Mouse (Mus musculus): ENCODE data around the gene Eral1. TPM values are rescaled to one million over a fixed set of nuclear protein-coding genes. Genes with fewer than 3 reads are reported as not detected.

The Eral1 gene
- polyA plus RNA-seq, 2 experiments: 34.4 to 35.8 TPM

DNA sequence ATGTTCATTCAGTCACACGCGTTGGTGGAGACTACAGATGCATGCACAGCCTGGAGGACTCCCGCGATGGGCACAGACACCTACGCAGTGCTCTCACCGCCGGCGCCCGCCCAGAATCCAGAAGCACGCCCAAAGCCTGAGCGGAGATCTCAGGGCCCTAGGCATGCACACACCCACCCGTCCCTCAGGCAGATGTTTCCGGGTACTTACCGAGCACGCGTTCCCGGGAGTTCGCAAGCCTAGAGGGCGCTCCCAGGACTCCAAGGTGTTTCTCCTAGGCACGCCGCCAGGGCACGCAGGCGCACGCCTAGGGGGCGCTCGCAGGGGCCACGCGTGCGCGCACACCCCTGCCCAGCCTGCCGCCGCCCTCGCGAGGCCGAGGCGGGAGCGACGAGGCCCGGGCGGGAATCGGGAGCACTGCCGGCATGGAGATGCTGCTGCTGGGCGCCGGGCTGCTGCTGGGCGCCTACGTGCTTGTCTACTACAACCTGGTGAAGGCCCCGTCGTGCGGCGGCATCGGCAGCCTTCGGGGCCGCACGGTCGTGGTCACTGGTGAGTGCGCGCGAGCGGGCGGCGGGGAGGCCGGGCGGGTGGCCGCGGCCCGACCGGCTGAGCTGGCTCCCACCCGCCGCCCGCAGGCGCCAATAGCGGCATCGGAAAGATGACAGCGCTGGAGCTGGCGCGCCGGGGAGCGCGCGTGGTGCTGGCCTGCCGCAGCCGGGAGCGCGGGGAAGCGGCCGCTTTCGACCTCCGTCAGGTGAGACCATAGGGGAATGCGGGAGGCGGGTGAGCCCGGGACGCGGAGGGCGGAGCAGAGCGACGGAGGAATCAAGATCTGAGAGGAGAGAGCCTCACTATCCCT is 48.0 kb downstream of the Eral1 start, which contains the start of gene Dhrs13:
TSS of gene Dhrs13 (plus strand) at position 334 of the 862 bp plus-strand sequence.
- peak within 1 kb of the TSS; percentile 72 for H3K4me2 ChIP-seq (replicated peaks; ENCODE audit: low read depth, low read length, severe bottlenecking)
- 0 out of 2 replicates have a peak, but pooled peaks have one; percentile 64 for TF ChIP-seq POLR2A (IDR thresholded peaks at IDR 0.05; ENCODE audit: borderline replicate concordance, extremely low read depth, insufficient read depth, insufficient read length)
- H3K9ac ChIP-seq (ENCODE audit: low read depth, low read length, severe bottlenecking): peak within 1 kb of the TSS; percentile 81
- H3K36me3 ChIP-seq (ENCODE audit: control insufficient read depth, insufficient read depth, low read length): peaks cover 46% of the 10 kb centered on the region
- peak; percentile 91 for ATAC-seq (ENCODE audit: low FRiP score, low read depth)
- H3K4me3 ChIP-seq (replicated peaks; ENCODE audit: low read length): peak within 1 kb of the TSS; percentile 68
- peak; percentile 82 for DNase-seq (ENCODE audit: low spot score)
- no peaks in the 10 kb centered on the region for H3K27me3 ChIP-seq (ENCODE audit: control insufficient read depth, insufficient read depth, low read length)
- peaks cover 9% of the 10 kb centered on the region for H3K4me1 ChIP-seq (ENCODE audit: control insufficient read depth, insufficient read depth, low read length)
- no peaks in the 10 kb centered on the region for H3K9me3 ChIP-seq (ENCODE audit: control insufficient read depth, low read length)
- peak within 1 kb of the TSS; percentile 87 for H3K27ac ChIP-seq (replicated peaks; ENCODE audit: low read depth, low read length)
- WGBS: under 1% methylated on average over 69 of the region's 96 CpGs

- Histone ChIP-seq H3K4me1 (ENCODE audit: control insufficient read depth, insufficient read depth, low read length) (peaks cover 9% of the 10 kb centered on the region), H3K27me3 (ENCODE audit: control insufficient read depth, insufficient read depth, low read length) (no peaks in the 10 kb centered on the region), H3K9ac (ENCODE audit: low read depth, low read length, severe bottlenecking) (no peak overlapping the region), H3K9me3 (ENCODE audit: control insufficient read depth, low read length) (no peaks in the 10 kb centered on the region), H3K27ac (replicated peaks; ENCODE audit: low read depth, low read length) (peak overlapping the region; percentile 26; the same call in 1 of the 2 replicates), H3K4me2 (replicated peaks; ENCODE audit: low read depth, low read length, severe bottlenecking) (peak overlapping the region; percentile 72), H3K4me3 (replicated peaks; ENCODE audit: low read length) (peak overlapping the region; percentile 68), H3K36me3 (ENCODE audit: control insufficient read depth, insufficient read depth, low read length) (peaks cover 54% of the 10 kb centered on the region)
- ATAC-seq (ENCODE audit: low FRiP score, low read depth) (no peak), DNase-seq (ENCODE audit: low spot score) (no peak)
- WGBS: 38% methylated on average over 6 of the region's 6 CpGs
- no peak for TF ChIP-seq POLR2A (IDR thresholded peaks at IDR 0.05; ENCODE audit: borderline replicate concordance, extremely low read depth, insufficient read depth, insufficient read length)
Measured at GRCm38 (mm10) chr11:78031389-78031788, 48.8 kb downstream of the Eral1 start.

DNA sequence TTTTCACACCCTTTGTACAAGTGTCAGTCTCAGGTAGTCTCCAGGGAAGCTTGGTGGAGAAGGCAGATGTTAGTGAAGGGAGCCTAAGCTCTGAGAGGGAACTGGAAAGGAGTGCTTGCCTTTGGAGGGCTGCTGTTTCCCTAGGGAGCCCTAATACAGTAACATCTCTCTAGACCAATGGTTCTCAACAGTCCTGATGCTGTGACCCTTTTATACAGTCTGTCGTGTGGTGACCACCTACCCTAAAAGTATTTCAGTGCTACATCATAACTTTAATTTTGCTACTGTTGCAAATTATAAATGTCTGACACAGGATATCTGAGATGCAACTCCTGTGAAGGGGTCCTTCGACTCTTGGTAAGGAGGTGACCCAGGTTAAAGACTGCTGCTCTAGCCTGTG is 49.6 kb downstream of the Eral1 start:
- Histone ChIP-seq H3K27ac (replicated peaks; ENCODE audit: low read depth, low read length) (no peak overlapping the region), H3K4me3 (replicated peaks; ENCODE audit: low read length) (no peak overlapping the region), H3K4me1 (ENCODE audit: control insufficient read depth, insufficient read depth, low read length) (peaks cover 9% of the 10 kb centered on the region), H3K9ac (ENCODE audit: low read depth, low read length, severe bottlenecking) (no peak overlapping the region), H3K36me3 (ENCODE audit: control insufficient read depth, insufficient read depth, low read length) (peaks cover 60% of the 10 kb centered on the region), H3K9me3 (ENCODE audit: control insufficient read depth, low read length) (no peaks in the 10 kb centered on the region), H3K27me3 (ENCODE audit: control insufficient read depth, insufficient read depth, low read length) (no peaks in the 10 kb centered on the region), H3K4me2 (replicated peaks; ENCODE audit: low read depth, low read length, severe bottlenecking) (no peak overlapping the region)
- WGBS: 61% methylated on average over 2 of the region's 2 CpGs
- no peak for DNase-seq (ENCODE audit: low spot score)
- ATAC-seq (ENCODE audit: low FRiP score, low read depth): no peak
- no peak for TF ChIP-seq POLR2A (IDR thresholded peaks at IDR 0.05; ENCODE audit: borderline replicate concordance, extremely low read depth, insufficient read depth, insufficient read length)

DNA sequence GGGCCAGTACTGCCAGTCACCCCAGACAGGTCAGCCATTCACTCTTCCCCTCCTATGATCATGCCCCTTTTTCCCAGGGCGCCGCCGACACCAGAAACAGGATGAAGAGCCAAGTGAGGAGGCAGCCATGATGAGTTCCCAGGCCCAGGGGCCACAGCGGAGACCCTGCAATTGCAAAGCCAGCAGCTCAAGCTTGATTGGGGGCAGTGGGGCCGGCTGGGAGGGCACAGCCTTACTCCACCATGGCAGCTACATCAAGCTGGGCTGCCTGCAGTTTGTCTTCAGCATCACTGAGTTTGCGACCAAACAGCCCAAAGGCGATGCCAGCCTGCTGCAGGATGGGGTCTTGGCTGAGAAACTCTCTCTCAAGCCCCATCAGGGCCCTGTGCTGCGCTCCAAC is 50.9 kb downstream of the Eral1 start:
- ATAC-seq (ENCODE audit: low FRiP score, low read depth) (no peak), DNase-seq (ENCODE audit: low spot score) (no peak)
- TF ChIP-seq POLR2A (IDR thresholded peaks at IDR 0.05; ENCODE audit: borderline replicate concordance, extremely low read depth, insufficient read depth, insufficient read length): no peak
- H3K4me2 ChIP-seq (replicated peaks; ENCODE audit: low read depth, low read length, severe bottlenecking): no peak overlapping the region
- H3K4me1 ChIP-seq (ENCODE audit: control insufficient read depth, insufficient read depth, low read length): peaks cover 9% of the 10 kb centered on the region
- WGBS: 83% methylated on average over 8 of the region's 8 CpGs
- H3K4me3 ChIP-seq (replicated peaks; ENCODE audit: low read length): no peak overlapping the region
- H3K9ac ChIP-seq (ENCODE audit: low read depth, low read length, severe bottlenecking): no peak overlapping the region
- H3K9me3 ChIP-seq (ENCODE audit: control insufficient read depth, low read length): no peaks in the 10 kb centered on the region
- H3K27me3 ChIP-seq (ENCODE audit: control insufficient read depth, insufficient read depth, low read length): no peaks in the 10 kb centered on the region
- peaks cover 65% of the 10 kb centered on the region for H3K36me3 ChIP-seq (ENCODE audit: control insufficient read depth, insufficient read depth, low read length)
- no peak overlapping the region for H3K27ac ChIP-seq (replicated peaks; ENCODE audit: low read depth, low read length)

DNA sequence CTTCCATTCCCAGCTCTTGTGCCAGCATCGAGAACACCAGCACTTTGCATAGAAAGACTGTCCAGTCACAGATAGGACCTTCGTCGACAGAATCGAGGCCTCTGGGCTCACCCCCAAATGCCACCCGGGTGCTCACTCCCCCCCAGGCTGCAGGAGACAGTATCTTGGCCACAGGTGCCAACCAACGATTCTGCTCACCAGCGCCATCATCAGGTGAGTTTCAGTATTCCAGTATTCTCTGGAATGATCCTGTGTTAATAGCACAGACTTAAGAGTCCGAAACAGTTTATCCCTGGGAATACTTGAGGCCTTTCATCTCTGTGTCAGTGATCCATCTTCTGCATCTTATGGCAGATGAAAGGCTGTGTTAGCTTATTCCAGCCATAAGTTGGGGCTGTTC is 56.6 kb downstream of the Eral1 start:
- H3K9ac ChIP-seq (ENCODE audit: low read depth, low read length, severe bottlenecking): no peak overlapping the region
- no peak overlapping the region for H3K27ac ChIP-seq (replicated peaks; ENCODE audit: low read depth, low read length)
- H3K36me3 ChIP-seq (ENCODE audit: control insufficient read depth, insufficient read depth, low read length): peaks cover 87% of the 10 kb centered on the region
- no peak for TF ChIP-seq POLR2A (IDR thresholded peaks at IDR 0.05; ENCODE audit: borderline replicate concordance, extremely low read depth, insufficient read depth, insufficient read length)
- no peak overlapping the region for H3K4me3 ChIP-seq (replicated peaks; ENCODE audit: low read length)
- DNase-seq (ENCODE audit: low spot score) (peak; percentile 13), ATAC-seq (ENCODE audit: low FRiP score, low read depth) (no peak)
- no peaks in the 10 kb centered on the region for H3K27me3 ChIP-seq (ENCODE audit: control insufficient read depth, insufficient read depth, low read length)
- H3K4me1 ChIP-seq (ENCODE audit: control insufficient read depth, insufficient read depth, low read length): no peaks in the 10 kb centered on the region
- H3K4me2 ChIP-seq (replicated peaks; ENCODE audit: low read depth, low read length, severe bottlenecking): no peak overlapping the region
- 87% methylated on average over 8 of the region's 8 CpGs for WGBS
- H3K9me3 ChIP-seq (ENCODE audit: control insufficient read depth, low read length): no peaks in the 10 kb centered on the region

MicroRNAs within 50 kb of the gene (microRNA counts, 519-probe panel; counts per million panel counts)
- microRNA mmu-miR-144: 3,931 counts per million, percentile 80 among the panel's probes with 10 or more counts
- microRNA mmu-miR-451: 3,516 counts per million, percentile 70 among the panel's probes with 10 or more counts

Small RNA genes lying within 50 kb of the gene (microRNA-seq; reads per million reads assigned to microRNA genes)
- gene Mir144 (84.2 reads per million, percentile 44 among the genes with 10 or more reads in this experiment), gene Mir451a (not detected), gene Mir451b (not detected)

Other genes starting within 250 kb of the Eral1 start
- gene Pipox, start 186.3 kb downstream of the Eral1 start, polyA plus RNA-seq (2012; rRNA removed): 1.1 and 1.3 TPM in 2 replicates
- gene Pipox, start 186.3 kb downstream of the Eral1 start, polyA plus RNA-seq (2014; fragmentation: Nextera tagmentation; extraction: Ambion mirVana): 0.94 and 1.1 TPM in 2 replicates
- gene Sez6, start 149.6 kb downstream of the Eral1 start, polyA plus RNA-seq (2012; rRNA removed): 1.2 and 1.4 TPM in 2 replicates
- gene Sez6, start 149.6 kb downstream of the Eral1 start, polyA plus RNA-seq (2014; fragmentation: Nextera tagmentation; extraction: Ambion mirVana): 0.98 and 1.2 TPM in 2 replicates
- gene Phf12, start 97.6 kb downstream of the Eral1 start, polyA plus RNA-seq (2012; rRNA removed): 81.2 and 85.8 TPM in 2 replicates
- gene Phf12, start 97.6 kb downstream of the Eral1 start, polyA plus RNA-seq (2014; fragmentation: Nextera tagmentation; extraction: Ambion mirVana): 18.3 and 19.7 TPM in 2 replicates
- gene Dhrs13, start 48.1 kb downstream of the Eral1 start, polyA plus RNA-seq (2012; rRNA removed): 14.7 and 18.2 TPM in 2 replicates
- 22.4 and 23.6 TPM in 2 replicates for gene Dhrs13, start 48.1 kb downstream of the Eral1 start, polyA plus RNA-seq (2014; fragmentation: Nextera tagmentation; extraction: Ambion mirVana)
- 68.5 and 81.2 TPM in 2 replicates for gene Flot2, start 42.5 kb downstream of the Eral1 start, polyA plus RNA-seq (2012; rRNA removed)
- 49.1 and 53.8 TPM in 2 replicates for gene Flot2, start 42.5 kb downstream of the Eral1 start, polyA plus RNA-seq (2014; fragmentation: Nextera tagmentation; extraction: Ambion mirVana)
- 11.7 and 15.9 TPM in 2 replicates for gene Fam222b, start 14.3 kb upstream of the Eral1 start, polyA plus RNA-seq (2012; rRNA removed)
- gene Fam222b, start 14.3 kb upstream of the Eral1 start, polyA plus RNA-seq (2014; fragmentation: Nextera tagmentation; extraction: Ambion mirVana): 13.3 and 18.1 TPM in 2 replicates
- gene Traf4, start 85.2 kb upstream of the Eral1 start, polyA plus RNA-seq (2012; rRNA removed): 159 and 212 TPM in 2 replicates
- gene Traf4, start 85.2 kb upstream of the Eral1 start, polyA plus RNA-seq (2014; fragmentation: Nextera tagmentation; extraction: Ambion mirVana): 59.0 and 67.7 TPM in 2 replicates
- 38.3 and 46.4 TPM in 2 replicates for gene Nek8, start 96.3 kb upstream of the Eral1 start, polyA plus RNA-seq (2012; rRNA removed)
- 11.9 and 17.2 TPM in 2 replicates for gene Nek8, start 96.3 kb upstream of the Eral1 start, polyA plus RNA-seq (2014; fragmentation: Nextera tagmentation; extraction: Ambion mirVana)
- 43.3 and 48.4 TPM in 2 replicates for gene Tlcd1, start 96.3 kb upstream of the Eral1 start, polyA plus RNA-seq (2012; rRNA removed)
- gene Tlcd1, start 96.3 kb upstream of the Eral1 start, polyA plus RNA-seq (2014; fragmentation: Nextera tagmentation; extraction: Ambion mirVana): 19.4 and 21.4 TPM in 2 replicates
- gene Rpl23a, start 103.2 kb upstream of the Eral1 start, polyA plus RNA-seq (2012; rRNA removed): 1,666 and 3,231 TPM in 2 replicates
- gene Rpl23a, start 103.2 kb upstream of the Eral1 start, polyA plus RNA-seq (2014; fragmentation: Nextera tagmentation; extraction: Ambion mirVana): 1,710 and 1,819 TPM in 2 replicates
- gene Rab34, start 108.0 kb upstream of the Eral1 start, polyA plus RNA-seq (2012; rRNA removed): 163 and 228 TPM in 2 replicates
- gene Rab34, start 108.0 kb upstream of the Eral1 start, polyA plus RNA-seq (2014; fragmentation: Nextera tagmentation; extraction: Ambion mirVana): 171 and 181 TPM in 2 replicates
- 1.7 and 1.9 TPM in 2 replicates for gene Proca1, start 113.0 kb upstream of the Eral1 start, polyA plus RNA-seq (2012; rRNA removed)
- gene Proca1, start 113.0 kb upstream of the Eral1 start, polyA plus RNA-seq (2014; fragmentation: Nextera tagmentation; extraction: Ambion mirVana): 2.1 and 3.2 TPM in 2 replicates
- gene Sdf2, start 165.4 kb upstream of the Eral1 start, polyA plus RNA-seq (2012; rRNA removed): 125 and 140 TPM in 2 replicates
- gene Sdf2, start 165.4 kb upstream of the Eral1 start, polyA plus RNA-seq (2014; fragmentation: Nextera tagmentation; extraction: Ambion mirVana): 93.8 and 107 TPM in 2 replicates
- 30.6 and 31.4 TPM in 2 replicates for gene Supt6, start 165.6 kb upstream of the Eral1 start, polyA plus RNA-seq (2012; rRNA removed)
- 27.7 and 30.8 TPM in 2 replicates for gene Supt6, start 165.6 kb upstream of the Eral1 start, polyA plus RNA-seq (2014; fragmentation: Nextera tagmentation; extraction: Ambion mirVana)
- 58.7 and 61.7 TPM in 2 replicates for gene 2610507B11Rik, start 181.4 kb upstream of the Eral1 start, polyA plus RNA-seq (2012; rRNA removed)
- gene 2610507B11Rik, start 181.4 kb upstream of the Eral1 start, polyA plus RNA-seq (2014; fragmentation: Nextera tagmentation; extraction: Ambion mirVana): 72.6 and 82.1 TPM in 2 replicates
- gene BC030499, start 210.5 kb upstream of the Eral1 start, polyA plus RNA-seq (2012; rRNA removed): 0.40 and 0.58 TPM in 2 replicates
- gene BC030499, start 210.5 kb upstream of the Eral1 start, polyA plus RNA-seq (2014; fragmentation: Nextera tagmentation; extraction: Ambion mirVana): 0.21 and 0.23 TPM in 2 replicates
- gene Spag5, start 221.1 kb upstream of the Eral1 start, polyA plus RNA-seq (2012; rRNA removed): 56.6 and 57.3 TPM in 2 replicates
- 28.7 and 31.2 TPM in 2 replicates for gene Spag5, start 221.1 kb upstream of the Eral1 start, polyA plus RNA-seq (2014; fragmentation: Nextera tagmentation; extraction: Ambion mirVana)
- gene Aldoc, start 242.6 kb upstream of the Eral1 start, polyA plus RNA-seq (2012; rRNA removed): 9.2 and 11.9 TPM in 2 replicates
- 8.3 and 11.3 TPM in 2 replicates for gene Aldoc, start 242.6 kb upstream of the Eral1 start, polyA plus RNA-seq (2014; fragmentation: Nextera tagmentation; extraction: Ambion mirVana)
- gene Pigs, start 248.0 kb upstream of the Eral1 start, polyA plus RNA-seq (2012; rRNA removed): 95.5 and 135 TPM in 2 replicates
- 79.7 and 88.4 TPM in 2 replicates for gene Pigs, start 248.0 kb upstream of the Eral1 start, polyA plus RNA-seq (2014; fragmentation: Nextera tagmentation; extraction: Ambion mirVana)